Mouse (Mus musculus) forebrain, postnatal 0 days (tissue): Measurements from ENCODE around the gene Zfp85. TPM values are rescaled to one million over a fixed set of nuclear protein-coding genes. Genes with fewer than 3 reads are reported as not detected.
A peak's percentile ranks its signal among the peaks of the same experiment; 100 is the strongest.
"Not testable (repeated sequence)": the region's sequence is repeated elsewhere in the genome, so short reads cannot be mapped to it uniquely, and the experiment has no call there.

ENCODE experiments used
- ATAC-seq: fragments of 200-750 bp; cut with Nextera tagmentation; 2 replicates; pipeline ENCODE4 v1.8.0; 2017; ENCODE audit warnings: mild to moderate bottlenecking, moderate library complexity
- DNase-seq: peaks from one replicate; pipeline ENCODE4 v3.0.0-alpha.2; 2015
- H3K27ac ChIP-seq: fragments of 300-500 bp; sonication (generic); 2 replicates; pipeline ENCODE4 v1.5.1; 2014; ENCODE audit warnings: low read depth, mild to moderate bottlenecking, antibody characterized with exemption, low read length, moderate library complexity, mixed read lengths
- H3K27me3 ChIP-seq: fragments of 300-500 bp; sonication (generic); 2 replicates; pipeline ENCODE4 v1.6.1; 2014; ENCODE audit warnings: mild to moderate bottlenecking, low read length, mixed read lengths; ENCODE audit not compliant: insufficient read depth
- H3K36me3 ChIP-seq: fragments of 300-500 bp; sonication (generic); 2 replicates; pipeline ENCODE4 v1.6.1; 2014; ENCODE audit warnings: mild to moderate bottlenecking, moderate library complexity; ENCODE audit not compliant: insufficient read depth
- H3K4me1 ChIP-seq: fragments of 300-500 bp; sonication (generic); 2 replicates; pipeline ENCODE4 v1.6.1; 2014; ENCODE audit warnings: antibody characterized with exemption; ENCODE audit not compliant: insufficient read depth
- H3K4me2 ChIP-seq: fragments of 300-500 bp; sonication (generic); 2 replicates; pipeline ENCODE4 v1.6.1; 2014; ENCODE audit warnings: low read depth, mild to moderate bottlenecking, moderate library complexity
- H3K4me3 ChIP-seq: fragments of 300-500 bp; sonication (generic); 2 replicates; pipeline ENCODE4 v1.5.1; 2014; ENCODE audit warnings: low read depth, low read length, mixed read lengths
- H3K9ac ChIP-seq: fragments of 300-500 bp; sonication (generic); 2 replicates; pipeline ENCODE4 v1.6.1; 2014; ENCODE audit warnings: mild to moderate bottlenecking
- H3K9me3 ChIP-seq: fragments of 300-500 bp; sonication (generic); 2 replicates; pipeline ENCODE4 v1.6.1; 2016; ENCODE audit warnings: low read length
- CTCF ChIP-seq: sonication (generic); IDR thresholded peaks from 2 replicates; pipeline ENCODE4 v1.5.1; 2016; ENCODE audit warnings: antibody characterized with exemption, control low read depth, low read depth
- WGBS: fragments of 180-500 bp; shearing (Covaris S2); extraction: QIAGEN DNeasy Blood & Tissue Kit; methylation state at CpG from one replicate; pipeline ENCODE4 v1.1.7; 2014; 5-methylcytosine and 5-hydroxymethylcytosine counted together
- polyA plus RNA-seq: library from polyadenylated mRNA; unstranded; fragments of >200 nt; fragmentation: Nextera tagmentation; extraction: Ambion mirVana; gene quantifications from 2 replicates; pipeline ENCODE4 v1.2.1, GENCODE M21; 2015
- total RNA-seq: library from RNA; depleted of rRNA; stranded (reverse); fragments of >200 nt; gene quantifications from 2 replicates; pipeline ENCODE4 v1.2.3, GENCODE M21; 2014; rRNA removed

The Zfp85 gene
- total and polyA plus RNA-seq, 2 experiments from 2014 or later = 3.8 to 11.5 TPM

GRCm38 (mm10) chr13:67728106-67728505, 26.9 kb downstream of the Zfp85 start:
- Histone ChIP-seq H3K4me1 (peaks cover 12% of the 10 kb centered on the region), H3K9ac (no peak overlapping the region; the same call in 1 of the 2 replicates), H3K27me3 (no peaks in the 10 kb centered on the region), H3K4me3 (peak overlapping the region; percentile 63), H3K9me3 (no peaks in the 10 kb centered on the region), H3K4me2 (peak overlapping the region; percentile 79), H3K36me3 (no peaks in the 10 kb centered on the region), H3K27ac (no peak overlapping the region)
- ATAC-seq (no peak), DNase-seq (no peak)
- WGBS = 72% methylated on average over 1 of the region's 1 CpGs
- no peak for TF ChIP-seq CTCF

GRCm38 (mm10) chr13:67725331-67725730, 29.7 kb downstream of the Zfp85 start:
- not testable (repeated sequence) for H3K36me3 ChIP-seq, H3K27me3 ChIP-seq, H3K4me2 ChIP-seq, H3K9me3 ChIP-seq, H3K4me3 ChIP-seq, H3K9ac ChIP-seq, H3K27ac ChIP-seq, ATAC-seq, DNase-seq
- H3K4me1 ChIP-seq = peaks cover 15% of the 10 kb centered on the region
- 65% methylated on average over 2 of the region's 2 CpGs for WGBS

GRCm38 (mm10) chr13:67723848-67724479, 31.1 kb downstream of the Zfp85 start:
- H3K4me2 ChIP-seq = peak overlapping the region; percentile 74

More at GRCm38 (mm10) chr13:67723848-67724479, 31.1 kb downstream of the Zfp85 start:
- TF ChIP-seq CTCF = no peak
- DNase-seq (peak; percentile 92), ATAC-seq (peak; percentile 94)
- 1% methylated on average over 17 of the region's 17 CpGs for WGBS
- H3K4me1 ChIP-seq = peaks cover 15% of the 10 kb centered on the region
- peak overlapping the region; percentile 42 for H3K27ac ChIP-seq
- peak overlapping the region; percentile 78 for H3K4me3 ChIP-seq
- no peaks in the 10 kb centered on the region for H3K27me3 ChIP-seq
- no peaks in the 10 kb centered on the region for H3K36me3 ChIP-seq
- peak overlapping the region; percentile 80 for H3K9ac ChIP-seq
- no peaks in the 10 kb centered on the region for H3K9me3 ChIP-seq

Other genes starting within 250 kb of the Zfp85 start
- gene Gm26965, start 229.1 kb downstream of the Zfp85 start, total RNA-seq = 0.43 TPM in 1 of 2 replicates, not detected in the other
- gene Gm26965, start 229.1 kb downstream of the Zfp85 start, polyA plus RNA-seq = 0.19 TPM in 1 of 2 replicates, not detected in the other
- gene Zfp87, start 229.1 kb downstream of the Zfp85 start, total RNA-seq = 26.8 and 29.2 TPM in 2 replicates
- 33.9 and 40.1 TPM in 2 replicates for gene Zfp87, start 229.1 kb downstream of the Zfp85 start, polyA plus RNA-seq
- 19.3 and 20.9 TPM in 2 replicates for gene Zfp748, start 201.4 kb downstream of the Zfp85 start, total RNA-seq
- 6.8 and 7.1 TPM in 2 replicates for gene Zfp748, start 201.4 kb downstream of the Zfp85 start, polyA plus RNA-seq
- gene Zfp729b, start 145.5 kb downstream of the Zfp85 start, total RNA-seq = 17.9 and 18.9 TPM in 2 replicates
- gene Zfp729b, start 145.5 kb downstream of the Zfp85 start, polyA plus RNA-seq = 4.2 and 4.3 TPM in 2 replicates
- not detected in 2 replicates for gene Gm49345, start 117.5 kb downstream of the Zfp85 start, total RNA-seq
- gene Gm49345, start 117.5 kb downstream of the Zfp85 start, polyA plus RNA-seq = 1.7 and 2.2 TPM in 2 replicates
- gene Zfp729a, start 117.4 kb downstream of the Zfp85 start, total RNA-seq = 7.8 and 9.1 TPM in 2 replicates
- gene Zfp729a, start 117.4 kb downstream of the Zfp85 start, polyA plus RNA-seq = 2.6 and 3.1 TPM in 2 replicates
- gene Zfp738, start 68.2 kb downstream of the Zfp85 start, total RNA-seq = 18.6 and 20.5 TPM in 2 replicates
- gene Zfp738, start 68.2 kb downstream of the Zfp85 start, polyA plus RNA-seq = 5.9 and 7.5 TPM in 2 replicates
- 23.5 and 24.1 TPM in 2 replicates for gene Zfp65, start 26.1 kb downstream of the Zfp85 start, total RNA-seq
- gene Zfp65, start 26.1 kb downstream of the Zfp85 start, polyA plus RNA-seq = 3.0 and 5.6 TPM in 2 replicates
- 4.8 and 7.6 TPM in 2 replicates for gene Zfp493, start 24.5 kb upstream of the Zfp85 start, total RNA-seq
- gene Zfp493, start 24.5 kb upstream of the Zfp85 start, polyA plus RNA-seq = 1.1 and 1.3 TPM in 2 replicates
- gene Zfp273, start 58.5 kb upstream of the Zfp85 start, total RNA-seq = 14.5 and 14.7 TPM in 2 replicates
- 7.4 and 8.7 TPM in 2 replicates for gene Zfp273, start 58.5 kb upstream of the Zfp85 start, polyA plus RNA-seq
- 3.4 and 4.3 TPM in 2 replicates for gene Gm10037, start 75.9 kb upstream of the Zfp85 start, total RNA-seq
- gene Gm10037, start 75.9 kb upstream of the Zfp85 start, polyA plus RNA-seq = 4.4 and 5.8 TPM in 2 replicates
- gene BC048507, start 108.1 kb upstream of the Zfp85 start, total RNA-seq = not detected in 2 replicates
- not detected in 2 replicates for gene BC048507, start 108.1 kb upstream of the Zfp85 start, polyA plus RNA-seq